Mouse (Mus musculus) gastrocnemius, adult 18-20 months (tissue): ENCODE results near the gene Zfp26. TPM values are rescaled to one million over a fixed set of nuclear protein-coding genes. Genes with fewer than 3 reads are reported as not detected.

Experiments used
- total RNA-seq, 2 experiments: library from RNA; stranded (reverse); gene quantifications; 2 replicates each; pipeline ENCODE4 v1.2.3; 2021

Zfp26 gene
- total RNA-seq, 2 experiments from 2014 or later = 5.9 to 7.0 TPM

Other genes starting within 250 kb of the Zfp26 start
- gene Olfr871, start 248.0 kb downstream of the Zfp26 start, total RNA-seq = not detected
- not detected for gene Olfr872, start 223.0 kb downstream of the Zfp26 start, total RNA-seq
- not detected for gene Olfr39, start 177.8 kb downstream of the Zfp26 start, total RNA-seq
- gene Olfr873, start 161.6 kb downstream of the Zfp26 start, total RNA-seq = not detected
- not detected for gene Olfr18, start 124.1 kb downstream of the Zfp26 start, total RNA-seq
- 10 to 100 TPM; 12.7 to 13.5 TPM for gene Zfp560, start 75.0 kb downstream of the Zfp26 start, total RNA-seq
- 1 to 10 TPM; 7.2 to 7.5 TPM for gene Zfp426, start 32.6 kb upstream of the Zfp26 start, total RNA-seq
- gene Zfp266, start 61.3 kb upstream of the Zfp26 start, total RNA-seq = 10 to 100 TPM; 15.6 to 15.8 TPM
- 1 to 10 TPM; 1.7 to 2.3 TPM for gene Zfp846, start 121.1 kb upstream of the Zfp26 start, total RNA-seq
- 100 to 1,000 TPM; 210 to 236 TPM for gene Ubl5, start 182.7 kb upstream of the Zfp26 start, total RNA-seq
- 1 to 10 TPM; 3.7 to 4.6 TPM for gene Fbxl12, start 184.6 kb upstream of the Zfp26 start, total RNA-seq
- gene Pin1, start 191.9 kb upstream of the Zfp26 start, total RNA-seq = 10 to 100 TPM; 12.4 to 14.8 TPM